Mouse (Mus musculus): ENCODE measurements at regions not wholly inside any gene's neighbourhood (a gene's known extent, or its start where the extent isn't known, plus 50 kb on each side); places are given as distances from the start of the nearest gene placed in this dataset.

DNA sequence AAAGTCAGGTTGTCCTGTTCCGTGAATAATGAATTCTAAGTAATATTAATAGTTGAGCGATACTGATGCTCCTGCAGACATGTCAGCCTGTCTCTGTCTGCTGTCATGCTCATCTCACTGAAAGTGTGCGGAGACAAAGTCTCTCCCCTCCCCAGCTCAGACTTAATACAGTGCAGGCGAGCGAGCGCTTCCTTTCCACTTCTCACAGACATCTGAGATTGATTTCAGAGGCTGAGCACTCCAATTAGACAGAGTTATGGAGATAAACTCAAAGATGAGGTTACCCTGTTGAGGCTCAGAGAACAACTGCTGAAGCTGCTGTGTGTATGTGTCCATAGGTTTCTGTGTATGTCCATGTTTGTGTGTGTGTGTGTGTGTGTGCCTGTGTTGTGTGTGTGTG lies 668.7 kb upstream of the 3110018I06Rik start:
- no peak overlapping the region for H3K4me3 ChIP-seq
- no peaks in the 10 kb centered on the region for H3K27me3 ChIP-seq (ENCODE audit: low read depth, poor library complexity, severe bottlenecking)
- no peaks in the 10 kb centered on the region for H3K4me1 ChIP-seq
- WGBS = 84% methylated on average over 6 of the region's 6 CpGs
- H3K36me3 ChIP-seq = no peaks in the 10 kb centered on the region
- H3K9me3 ChIP-seq (replicated peaks) = no peaks in the 10 kb centered on the region
- no peak overlapping the region for H3K27ac ChIP-seq (replicated peaks)
- DNase-seq (ENCODE audit: low spot score) = no peak

DNA sequence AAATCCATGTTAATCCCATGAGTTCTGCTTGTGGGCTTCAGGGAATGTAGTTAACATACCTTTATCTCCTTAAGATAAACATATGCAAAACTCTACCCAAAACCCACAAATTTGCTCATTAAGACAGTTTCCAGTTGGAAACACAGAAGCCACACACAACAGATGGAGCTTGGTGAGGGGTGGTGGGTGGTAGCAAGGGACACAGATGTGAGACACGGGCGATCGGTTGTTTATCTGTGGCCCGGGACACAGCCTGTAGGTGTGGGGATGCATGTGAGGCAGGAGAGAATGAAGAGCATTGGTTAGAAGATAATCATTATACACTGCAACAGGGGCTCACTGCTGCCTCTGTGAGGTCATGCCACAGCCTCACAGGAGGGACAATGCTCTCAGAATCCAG lies 666.1 kb upstream of the 3110018I06Rik start:
- DNase-seq (ENCODE audit: low spot score) = no peak
- H3K27ac ChIP-seq (replicated peaks) = no peak overlapping the region
- WGBS = 97% methylated on average over 4 of the region's 4 CpGs
- peaks cover 10% of the 10 kb centered on the region for H3K4me1 ChIP-seq
- no peaks in the 10 kb centered on the region for H3K9me3 ChIP-seq (replicated peaks)
- H3K36me3 ChIP-seq = no peaks in the 10 kb centered on the region
- H3K4me3 ChIP-seq = no peak overlapping the region
- peaks cover under 1% of the 10 kb centered on the region for H3K27me3 ChIP-seq (ENCODE audit: low read depth, poor library complexity, severe bottlenecking)

DNA sequence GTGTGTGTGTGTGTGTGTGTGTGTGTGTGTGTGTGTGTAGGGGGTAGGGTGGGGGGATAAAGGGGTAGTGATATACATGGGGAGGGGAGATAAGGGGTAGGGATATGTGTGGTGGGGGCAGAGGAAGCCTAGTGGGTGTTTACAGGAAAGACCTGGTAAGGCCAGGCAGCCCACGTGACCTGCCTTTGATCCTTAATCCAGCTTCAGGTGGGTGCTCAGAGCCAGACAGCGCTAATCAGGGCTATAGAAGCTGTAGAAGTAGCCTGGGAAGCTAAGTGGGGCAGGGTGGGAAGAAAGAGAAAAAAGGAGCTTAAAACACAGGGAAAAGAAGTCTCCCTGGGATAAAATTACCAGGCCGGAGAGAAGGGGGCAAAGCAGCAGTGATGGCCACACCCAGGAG lies 659.9 kb upstream of the 3110018I06Rik start:
- Histone ChIP-seq H3K4me1 (peaks cover 41% of the 10 kb centered on the region), H3K4me3 (no peak overlapping the region), H3K27me3 (ENCODE audit: low read depth, poor library complexity, severe bottlenecking) (peaks cover 21% of the 10 kb centered on the region), H3K36me3 (no peaks in the 10 kb centered on the region), H3K9me3 (replicated peaks) (no peaks in the 10 kb centered on the region), H3K27ac (replicated peaks) (peak overlapping the region; percentile 57)
- DNase-seq (ENCODE audit: low spot score) = no peak
- 11% methylated on average over 3 of the region's 3 CpGs for WGBS

DNA sequence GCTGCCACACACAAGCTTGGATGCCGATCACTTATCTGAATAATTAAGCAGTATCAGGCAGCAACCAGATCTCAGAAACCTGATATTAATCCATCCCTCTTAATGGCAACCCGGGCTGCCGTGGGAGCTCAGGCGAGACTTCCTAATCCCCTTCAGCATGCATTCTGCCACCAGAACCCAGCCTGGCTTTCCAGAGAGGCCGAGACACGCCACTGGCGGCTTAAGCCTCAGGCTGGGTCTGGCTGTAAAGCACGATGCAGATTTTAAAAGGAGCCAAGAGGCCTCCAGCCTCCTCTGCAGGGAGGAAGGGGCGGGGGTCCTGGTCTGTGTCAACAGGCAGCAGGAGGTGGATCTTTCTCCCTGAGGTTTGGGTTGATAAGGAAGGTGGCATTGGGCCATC lies 659.1 kb upstream of the 3110018I06Rik start:
- Histone ChIP-seq H3K36me3 (no peaks in the 10 kb centered on the region), H3K9me3 (replicated peaks) (no peaks in the 10 kb centered on the region), H3K4me3 (peak overlapping the region; percentile 21), H3K27ac (replicated peaks) (peak overlapping the region; percentile 57), H3K4me1 (peaks cover 41% of the 10 kb centered on the region), H3K27me3 (ENCODE audit: low read depth, poor library complexity, severe bottlenecking) (peaks cover 21% of the 10 kb centered on the region)
- 10% methylated on average over 9 of the region's 9 CpGs for WGBS
- peak; percentile 55 for DNase-seq (ENCODE audit: low spot score)

DNA sequence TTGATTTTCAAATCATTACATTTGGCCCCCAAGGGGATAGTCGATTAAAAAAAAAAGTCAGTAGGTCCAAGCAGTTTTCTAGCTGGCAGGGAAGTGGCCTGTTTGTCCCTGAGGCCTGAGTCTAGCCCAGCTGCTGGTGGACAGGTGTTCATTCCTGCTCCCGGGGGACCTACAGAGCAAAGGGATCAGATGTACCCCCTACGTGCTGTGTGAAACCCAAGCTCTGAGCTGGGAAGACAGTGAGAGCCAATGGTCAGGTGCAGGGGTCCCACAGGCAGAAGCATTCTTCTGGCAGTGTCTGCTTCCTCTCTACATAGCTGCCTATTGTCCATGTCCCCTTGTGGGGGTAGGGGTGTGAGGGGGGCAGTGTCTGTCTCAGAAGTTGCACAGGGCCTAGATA lies 653.2 kb upstream of the 3110018I06Rik start:
- Histone ChIP-seq H3K9me3 (replicated peaks) (no peaks in the 10 kb centered on the region), H3K27me3 (ENCODE audit: low read depth, poor library complexity, severe bottlenecking) (0 out of 2 replicates have a peak, but pooled peaks cover 5% of the 10 kb centered on the region), H3K4me1 (peaks cover 17% of the 10 kb centered on the region), H3K36me3 (no peaks in the 10 kb centered on the region), H3K27ac (replicated peaks) (no peak overlapping the region), H3K4me3 (no peak overlapping the region)
- no peak for DNase-seq (ENCODE audit: low spot score)
- WGBS = 75% methylated on average over 3 of the region's 3 CpGs

DNA sequence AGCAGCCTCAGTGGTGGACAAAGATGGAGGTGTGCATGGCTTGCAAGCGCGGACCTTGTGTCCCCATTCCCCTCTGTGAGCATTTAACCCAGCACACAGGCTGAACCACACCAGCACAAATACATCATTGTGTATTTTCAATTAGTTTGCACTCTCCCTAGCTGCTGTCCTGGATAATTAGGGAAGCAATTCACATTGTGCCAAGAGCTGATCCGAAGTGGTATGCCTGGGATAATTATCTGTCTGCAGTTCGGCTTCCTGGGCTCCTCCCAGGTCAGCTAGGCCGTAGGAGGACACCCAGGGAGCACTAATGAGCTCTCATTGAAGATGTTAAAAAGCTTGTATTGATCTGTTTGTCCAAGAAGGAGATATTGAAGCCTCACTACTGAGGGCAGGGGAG lies 648.8 kb upstream of the 3110018I06Rik start:
- H3K9me3 ChIP-seq (replicated peaks) = no peaks in the 10 kb centered on the region
- WGBS = 21% methylated on average over 5 of the region's 5 CpGs
- H3K27ac ChIP-seq (replicated peaks) = 0 out of 2 replicates have a peak overlapping the region, but pooled peaks have one; percentile 23
- no peak overlapping the region for H3K4me3 ChIP-seq
- no peaks in the 10 kb centered on the region for H3K36me3 ChIP-seq
- DNase-seq (ENCODE audit: low spot score) = no peak
- peaks cover 39% of the 10 kb centered on the region for H3K4me1 ChIP-seq
- peaks cover 25% of the 10 kb centered on the region for H3K27me3 ChIP-seq (ENCODE audit: low read depth, poor library complexity, severe bottlenecking)

DNA sequence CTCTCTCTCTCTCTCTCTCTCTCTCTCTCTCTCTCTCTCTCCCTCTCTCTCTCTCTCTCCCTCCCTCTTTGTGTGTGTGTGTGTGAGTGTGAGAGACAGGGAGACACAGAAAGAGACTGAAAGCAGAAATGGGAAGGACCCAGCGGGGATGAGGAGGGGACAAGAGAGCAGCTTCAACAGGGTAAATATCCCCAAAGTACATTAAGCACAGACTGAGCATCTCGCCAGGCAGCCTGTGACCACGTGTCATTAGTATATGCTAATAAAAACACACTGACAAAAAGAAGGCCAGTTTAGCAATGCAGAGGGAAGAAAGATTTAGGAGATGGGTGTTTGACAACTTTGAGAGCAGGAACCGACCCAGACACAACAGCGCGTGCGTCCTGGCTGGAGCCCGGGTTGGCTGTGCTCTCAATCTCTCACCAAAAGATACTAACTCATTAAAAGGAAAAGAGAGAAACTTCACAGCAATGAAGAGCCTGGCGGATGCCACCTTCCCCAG lies 648.2 kb upstream of the 3110018I06Rik start:
- Histone ChIP-seq H3K4me1 (peaks cover 38% of the 10 kb centered on the region), H3K4me3 (no peak overlapping the region), H3K36me3 (no peaks in the 10 kb centered on the region), H3K27ac (replicated peaks) (peak overlapping the region; percentile 23), H3K9me3 (replicated peaks) (no peaks in the 10 kb centered on the region), H3K27me3 (ENCODE audit: low read depth, poor library complexity, severe bottlenecking) (peaks cover 26% of the 10 kb centered on the region)
- no peak for DNase-seq (ENCODE audit: low spot score)
- 54% methylated on average over 9 of the region's 9 CpGs for WGBS

DNA sequence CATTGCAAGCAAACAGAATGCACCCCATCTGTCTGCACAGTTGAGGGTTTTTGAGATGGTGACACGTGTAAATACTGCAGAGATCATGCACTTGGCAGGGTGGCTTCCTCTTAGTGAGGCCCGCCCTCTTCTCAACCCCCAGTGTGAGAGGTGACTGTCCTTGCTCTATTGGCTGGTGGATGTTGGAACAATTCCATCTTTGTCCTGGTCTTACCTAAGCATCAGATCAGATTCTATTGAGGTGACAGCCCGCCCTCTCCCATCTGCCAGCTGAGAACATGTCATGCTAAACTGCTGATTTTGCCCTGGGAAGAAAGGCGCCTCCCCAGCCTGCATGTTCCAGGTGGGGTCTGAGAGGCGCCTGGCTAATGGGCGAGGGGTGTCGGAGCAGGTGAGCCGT lies 646.4 kb upstream of the 3110018I06Rik start:
- H3K27ac ChIP-seq (replicated peaks) = peak overlapping the region; percentile 52
- no peak for DNase-seq (ENCODE audit: low spot score)
- H3K27me3 ChIP-seq (ENCODE audit: low read depth, poor library complexity, severe bottlenecking) = peaks cover 26% of the 10 kb centered on the region
- H3K4me1 ChIP-seq = peaks cover 37% of the 10 kb centered on the region
- no peaks in the 10 kb centered on the region for H3K36me3 ChIP-seq
- no peak overlapping the region for H3K4me3 ChIP-seq
- H3K9me3 ChIP-seq (replicated peaks) = no peaks in the 10 kb centered on the region
- WGBS = 74% methylated on average over 8 of the region's 8 CpGs

DNA sequence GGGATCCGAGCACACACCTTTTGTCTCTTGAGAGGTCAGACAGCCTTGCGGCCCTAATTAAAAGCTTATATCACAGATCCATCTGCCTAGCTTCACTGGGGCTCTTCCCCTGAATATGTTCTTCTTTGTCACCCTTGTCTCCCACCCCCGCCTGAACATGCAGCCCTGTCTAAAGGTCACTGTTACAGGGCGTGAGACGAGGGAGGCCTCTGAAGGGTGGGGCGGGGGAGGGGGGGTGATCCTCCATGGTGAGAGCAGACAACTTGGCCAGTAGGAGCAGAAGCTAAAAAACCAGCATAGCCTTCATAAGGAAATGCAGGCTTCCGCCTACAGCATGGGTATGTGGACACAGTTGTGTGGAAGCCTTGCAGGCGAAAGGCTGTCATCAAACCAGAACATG lies 646.0 kb upstream of the 3110018I06Rik start:
- H3K9me3 ChIP-seq (replicated peaks) = no peaks in the 10 kb centered on the region
- peaks cover 26% of the 10 kb centered on the region for H3K27me3 ChIP-seq (ENCODE audit: low read depth, poor library complexity, severe bottlenecking)
- no peak overlapping the region for H3K4me3 ChIP-seq
- no peak for DNase-seq (ENCODE audit: low spot score)
- peak overlapping the region; percentile 52 for H3K27ac ChIP-seq (replicated peaks)
- peaks cover 37% of the 10 kb centered on the region for H3K4me1 ChIP-seq
- 63% methylated on average over 8 of the region's 8 CpGs for WGBS
- no peaks in the 10 kb centered on the region for H3K36me3 ChIP-seq

DNA sequence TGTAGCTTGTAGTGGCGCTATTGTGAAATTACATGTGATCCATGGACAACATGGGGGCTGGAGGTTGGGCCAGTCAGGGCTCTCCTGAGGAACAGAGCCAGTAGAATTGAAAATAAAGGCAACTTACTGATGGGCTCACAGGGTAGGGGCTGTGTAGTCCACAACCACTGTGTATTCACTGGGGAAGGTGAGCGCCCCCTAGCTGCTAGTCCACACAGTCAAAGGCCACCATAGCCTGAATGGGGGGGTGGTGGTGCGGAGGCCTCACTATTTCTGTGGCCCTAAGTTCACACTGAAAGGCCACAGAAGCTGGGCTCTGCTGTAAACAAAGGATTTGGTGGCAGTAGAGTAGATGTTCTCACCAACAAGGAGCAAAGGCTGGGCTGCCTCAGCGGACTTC lies 636.8 kb upstream of the 3110018I06Rik start:
- WGBS = 71% methylated on average over 4 of the region's 4 CpGs
- peaks cover 12% of the 10 kb centered on the region for H3K4me1 ChIP-seq

DNA sequence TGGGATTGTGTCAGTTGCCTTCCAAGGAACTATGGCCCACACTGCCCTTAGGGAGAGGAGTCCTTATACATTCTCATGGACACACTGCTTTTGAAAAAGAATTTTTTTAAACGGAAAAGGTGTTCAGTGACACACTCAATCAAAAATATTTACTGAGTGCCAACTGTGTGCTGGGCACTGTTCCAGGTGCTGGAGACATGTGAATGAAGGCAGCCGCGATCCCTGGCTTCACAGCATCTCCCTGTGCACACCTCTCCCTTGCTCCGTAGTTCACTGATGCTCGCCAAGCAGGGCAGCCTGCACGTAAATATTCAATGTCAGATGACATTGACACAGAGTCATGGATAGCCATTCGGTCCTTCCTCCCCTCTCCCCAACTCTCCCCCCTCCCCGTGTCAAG lies 635.7 kb upstream of the 3110018I06Rik start:
- 91% methylated on average over 8 of the region's 8 CpGs for WGBS
- no peak overlapping the region for H3K27ac ChIP-seq (replicated peaks)
- no peaks in the 10 kb centered on the region for H3K36me3 ChIP-seq
- H3K9me3 ChIP-seq (replicated peaks) = no peaks in the 10 kb centered on the region
- H3K27me3 ChIP-seq (ENCODE audit: low read depth, poor library complexity, severe bottlenecking) = peaks cover 6% of the 10 kb centered on the region
- H3K4me3 ChIP-seq = no peak overlapping the region
- no peak for DNase-seq (ENCODE audit: low spot score)
- H3K4me1 ChIP-seq = peaks cover 12% of the 10 kb centered on the region

More for the DNA sequence above, 636.8 kb upstream of the 3110018I06Rik start:
- H3K36me3 ChIP-seq = no peaks in the 10 kb centered on the region
- no peak for DNase-seq (ENCODE audit: low spot score)
- H3K9me3 ChIP-seq (replicated peaks) = no peaks in the 10 kb centered on the region
- H3K4me3 ChIP-seq = no peak overlapping the region
- H3K27me3 ChIP-seq (ENCODE audit: low read depth, poor library complexity, severe bottlenecking) = peaks cover 6% of the 10 kb centered on the region
- H3K27ac ChIP-seq (replicated peaks) = no peak overlapping the region

DNA sequence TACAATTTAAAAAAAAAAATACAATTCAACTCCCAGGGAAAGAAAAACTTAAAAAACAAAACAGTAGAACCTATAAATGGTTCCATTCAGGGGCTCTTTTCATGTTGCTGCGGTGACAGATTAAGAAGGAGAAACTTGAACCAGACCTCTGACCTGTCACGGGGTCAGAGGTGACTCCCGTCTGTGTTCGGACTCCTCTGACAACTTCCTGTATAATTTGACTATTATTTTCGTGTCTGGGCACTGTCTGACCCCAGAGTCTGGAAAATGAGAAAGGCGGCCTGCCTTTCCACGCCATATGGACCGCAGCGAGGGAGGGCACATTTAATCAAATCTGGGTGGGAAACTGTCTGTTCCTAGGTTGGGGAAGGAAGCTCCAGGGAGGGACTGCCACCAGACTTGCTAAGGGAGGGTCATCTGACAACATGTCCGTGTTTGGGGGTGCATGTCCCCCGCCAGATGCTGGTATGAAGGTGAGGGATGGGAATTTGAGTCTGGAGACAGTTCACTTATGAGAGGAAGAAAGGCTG lies 634.7 kb upstream of the 3110018I06Rik start:
- Histone ChIP-seq H3K36me3 (no peaks in the 10 kb centered on the region), H3K27ac (replicated peaks) (no peak overlapping the region), H3K9me3 (replicated peaks) (no peaks in the 10 kb centered on the region), H3K4me1 (peaks cover 6% of the 10 kb centered on the region), H3K4me3 (no peak overlapping the region), H3K27me3 (ENCODE audit: low read depth, poor library complexity, severe bottlenecking) (peaks cover 6% of the 10 kb centered on the region)
- 54% methylated on average over 11 of the region's 11 CpGs for WGBS
- peak; percentile 26 for DNase-seq (ENCODE audit: low spot score)

DNA sequence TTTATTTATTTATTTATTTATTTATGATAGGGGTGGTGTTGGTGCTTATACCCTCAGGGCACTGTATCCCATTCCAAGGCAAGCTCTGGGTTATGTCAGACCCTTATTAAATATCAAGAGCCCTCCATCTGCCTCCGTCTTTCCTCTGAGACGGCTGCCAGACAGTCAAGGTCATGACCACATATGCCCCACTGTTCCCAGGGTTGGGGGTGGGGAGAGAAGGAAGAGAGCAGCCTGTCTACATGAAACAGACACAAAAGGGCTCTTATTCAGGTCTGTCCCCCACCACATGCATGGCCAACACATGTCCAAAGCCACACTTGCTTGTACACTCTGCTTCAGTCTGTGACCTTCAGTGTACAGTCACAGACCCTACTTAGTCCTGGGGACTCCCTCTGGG lies 632.9 kb upstream of the 3110018I06Rik start:
- H3K4me3 ChIP-seq = no peak overlapping the region
- H3K4me1 ChIP-seq = peaks cover 6% of the 10 kb centered on the region
- no peaks in the 10 kb centered on the region for H3K36me3 ChIP-seq
- WGBS = 78% methylated on average over 2 of the region's 2 CpGs
- H3K9me3 ChIP-seq (replicated peaks) = no peaks in the 10 kb centered on the region
- no peak for DNase-seq (ENCODE audit: low spot score)
- peaks cover 6% of the 10 kb centered on the region for H3K27me3 ChIP-seq (ENCODE audit: low read depth, poor library complexity, severe bottlenecking)
- H3K27ac ChIP-seq (replicated peaks) = no peak overlapping the region

DNA sequence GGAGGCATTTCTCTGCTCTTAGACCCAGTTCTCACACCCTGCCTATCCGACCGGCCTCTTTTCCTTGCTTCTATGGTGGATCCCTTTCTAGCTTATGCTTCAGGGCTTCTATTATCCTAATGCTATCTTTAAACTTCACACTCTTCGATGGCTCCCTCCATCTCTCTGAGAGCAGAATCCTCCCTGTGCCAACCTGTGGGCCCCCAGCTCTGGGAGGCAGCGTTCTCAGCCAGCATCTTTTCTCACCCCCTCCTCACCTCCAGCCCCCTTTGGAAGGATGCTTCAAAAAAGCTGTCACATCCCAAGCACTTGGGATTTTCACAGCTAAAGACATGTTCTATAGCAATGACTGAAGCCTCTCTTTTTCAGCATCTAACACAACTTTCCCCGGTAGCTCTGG lies 626.8 kb upstream of the 3110018I06Rik start:
- H3K36me3 ChIP-seq = no peaks in the 10 kb centered on the region
- DNase-seq (ENCODE audit: low spot score) = no peak
- no peak overlapping the region for H3K27ac ChIP-seq (replicated peaks)
- WGBS = 91% methylated on average over 5 of the region's 5 CpGs
- H3K27me3 ChIP-seq (ENCODE audit: low read depth, poor library complexity, severe bottlenecking) = no peaks in the 10 kb centered on the region
- H3K4me1 ChIP-seq = no peaks in the 10 kb centered on the region
- no peak overlapping the region for H3K4me3 ChIP-seq
- no peaks in the 10 kb centered on the region for H3K9me3 ChIP-seq (replicated peaks)

All from midbrain, embryonic 10.5 days (tissue).